Mouse (Mus musculus) T-helper 17 cell (primary cell): Measurements from ENCODE around the gene Btbd9.

Experiments
- in situ Hi-C, 2 experiments: fragments of 300-600 bp; cut with MboI, MseI; formaldehyde crosslinking; loops; 1 replicate in 1 of 2; 2 replicates in 1 of 2; pipeline ENCODE4 v1.15.1; 2025; ENCODE audit warnings: high pct_unique_total_duplicates in 2 of 2

The Btbd9 gene

GRCm38 (mm10) chr17:30487695-30488094 is 88.6 kb downstream of the Btbd9 start:
- in situ Hi-C loops: no loop called here

GRCm38 (mm10) chr17:30485067-30485854 is 91.0 kb downstream of the Btbd9 start:
- in situ Hi-C loops: no loop called here

- in situ Hi-C loops: no loop called here
Measured at GRCm38 (mm10) chr17:30484446-30485066, 91.7 kb downstream of the Btbd9 start.

GRCm38 (mm10) chr17:30481766-30482165 is 94.5 kb downstream of the Btbd9 start:
- in situ Hi-C loops: no loop called here

- in situ Hi-C loops: no loop called here
Measured at GRCm38 (mm10) chr17:30481341-30481740, 94.9 kb downstream of the Btbd9 start.

GRCm38 (mm10) chr17:30480381-30480780 is 95.9 kb downstream of the Btbd9 start:
- in situ Hi-C loops: no loop called here

GRCm38 (mm10) chr17:30478181-30478580 is 98.1 kb downstream of the Btbd9 start:
- in situ Hi-C loops: no loop called here

- in situ Hi-C loops: no loop called here
Measured at GRCm38 (mm10) chr17:30474561-30474960, 101.7 kb downstream of the Btbd9 start.

- in situ Hi-C loops: no loop called here
Measured at GRCm38 (mm10) chr17:30472776-30473175, 103.5 kb downstream of the Btbd9 start.

- in situ Hi-C loops: no loop called here
Measured at GRCm38 (mm10) chr17:30471512-30471911, 104.8 kb downstream of the Btbd9 start.

- in situ Hi-C loops: no loop called here
Measured at GRCm38 (mm10) chr17:30470790-30471189, 105.5 kb downstream of the Btbd9 start.

GRCm38 (mm10) chr17:30470286-30470685 is 106.0 kb downstream of the Btbd9 start:
- in situ Hi-C loops: no loop called here

- in situ Hi-C loops: no loop called here
Measured at GRCm38 (mm10) chr17:30469511-30470076, 106.7 kb downstream of the Btbd9 start.

- in situ Hi-C loops: no loop called here
Measured at GRCm38 (mm10) chr17:30468368-30468767, 107.9 kb downstream of the Btbd9 start.

- in situ Hi-C loops: no loop called here
Measured at GRCm38 (mm10) chr17:30467566-30468213, 108.6 kb downstream of the Btbd9 start.

GRCm38 (mm10) chr17:30465060-30465762 is 111.1 kb downstream of the Btbd9 start:
- in situ Hi-C loops: no loop called here

GRCm38 (mm10) chr17:30464240-30464745 is 112.0 kb downstream of the Btbd9 start:
- in situ Hi-C loops: no loop called here

- in situ Hi-C loops: no loop called here
Measured at GRCm38 (mm10) chr17:30460727-30461349, 115.5 kb downstream of the Btbd9 start.

GRCm38 (mm10) chr17:30459706-30460105 is 116.6 kb downstream of the Btbd9 start:
- in situ Hi-C loops: no loop called here

- in situ Hi-C loops: no loop called here
Measured at GRCm38 (mm10) chr17:30458926-30459325, 117.4 kb downstream of the Btbd9 start.

GRCm38 (mm10) chr17:30458301-30458700 is 118.0 kb downstream of the Btbd9 start:
- in situ Hi-C loops: no loop called here
